Mouse (Mus musculus) testis, adult 2 months (tissue): ENCODE results near the gene Tnf.

Experiments
- CTCF ChIP-seq: fragments of 200-500 bp; IDR thresholded peaks from 2 replicates; pipeline ENCODE4 v1.5.1; 2012; ENCODE audit warnings: low read depth, mild to moderate bottlenecking, inconsistent platforms, low read length, moderate library complexity; ENCODE audit not compliant: control insufficient read depth, insufficient read depth, insufficient replicate concordance
- POLR2A ChIP-seq: fragments of 200-500 bp; IDR thresholded peaks from 2 replicates; pipeline ENCODE4 v1.6.1; 2012; ENCODE audit warnings: low read depth, mild to moderate bottlenecking, inconsistent platforms, low read length, moderate library complexity; ENCODE audit not compliant: control insufficient read depth

DNA sequence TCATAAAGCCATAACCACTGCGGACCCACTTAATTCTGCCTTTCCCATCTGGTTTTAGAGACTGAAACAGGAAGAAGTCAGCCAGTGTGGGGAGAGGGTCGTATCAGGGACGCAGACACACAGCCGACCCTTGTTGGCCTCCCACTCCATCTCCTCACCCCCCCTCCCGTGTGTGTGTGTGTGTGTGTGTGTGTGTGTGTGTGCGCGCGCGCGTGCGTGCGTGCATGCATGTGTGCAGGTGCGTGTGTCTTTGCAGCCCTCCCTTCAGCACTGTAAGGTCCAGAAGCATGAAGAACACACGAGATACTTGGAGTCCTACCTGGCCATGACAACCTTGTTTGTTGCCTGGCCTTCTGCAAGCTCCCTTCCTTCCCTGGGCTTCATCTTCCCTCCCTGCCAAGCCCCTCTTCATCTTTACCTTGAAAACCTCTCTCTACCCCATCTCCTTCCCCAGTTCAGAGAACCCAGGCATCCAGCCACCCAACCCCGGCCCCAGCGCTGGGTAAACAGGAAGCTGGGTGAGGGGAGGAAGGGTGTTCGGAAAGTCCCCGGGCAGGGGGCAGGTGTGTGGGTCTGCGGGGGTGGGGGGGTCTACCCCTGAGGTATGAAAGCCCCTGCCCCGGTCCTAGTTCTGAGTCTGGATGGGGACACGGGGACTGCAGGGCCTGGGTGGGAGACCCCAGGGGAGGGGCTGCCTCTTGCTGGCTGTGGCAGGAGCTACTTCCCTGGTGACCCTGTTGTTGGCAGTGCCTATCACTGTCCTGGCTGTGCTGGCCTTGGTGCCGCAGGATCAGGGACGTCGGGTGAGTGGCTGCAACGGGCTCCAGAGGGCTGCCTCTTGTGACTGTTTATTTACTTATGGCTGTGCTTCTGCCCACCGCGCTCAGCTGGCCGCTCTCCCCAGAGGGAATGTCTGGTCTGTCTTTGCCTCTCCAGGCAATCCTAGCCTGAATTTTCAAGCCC is 7.6 kb downstream of the Tnf start, which contains the start of gene Ltb:
- TF ChIP-seq CTCF (no peak), POLR2A (no peak)
